Mouse (Mus musculus) lung, embryonic 16.5 days (tissue): ENCODE measurements around the gene Jakmip3. TPM values are rescaled to one million over a fixed set of nuclear protein-coding genes. Genes with fewer than 3 reads are reported as not detected.

Experiments used
- ATAC-seq: fragments of 200-750 bp; cut with Nextera tagmentation; 2 replicates; pipeline ENCODE4 v1.8.0; 2017; ENCODE audit warnings: low read depth, mild to moderate bottlenecking, moderate library complexity
- H3K27ac ChIP-seq: fragments of 300-500 bp; sonication (generic); 2 replicates; pipeline ENCODE4 v1.5.1; 2014; ENCODE audit warnings: mild to moderate bottlenecking, control low read depth, low read length
- H3K27me3 ChIP-seq: fragments of 300-500 bp; sonication (generic); 2 replicates; pipeline ENCODE4 v1.6.1; 2014; ENCODE audit warnings: low read depth, low read length, mixed read lengths; ENCODE audit not compliant: control insufficient read depth, insufficient read depth
- H3K36me3 ChIP-seq: fragments of 300-500 bp; sonication (generic); 2 replicates; pipeline ENCODE4 v1.6.1; 2014; ENCODE audit warnings: low read length; ENCODE audit not compliant: control insufficient read depth, insufficient read depth
- H3K4me1 ChIP-seq: fragments of 300-500 bp; sonication (generic); replicated peaks from 2 replicates; pipeline ENCODE4 v1.6.1; 2014; ENCODE audit warnings: low read length, mixed read lengths; ENCODE audit not compliant: control insufficient read depth, insufficient read depth
- H3K4me2 ChIP-seq: fragments of 300-500 bp; sonication (generic); 2 replicates; pipeline ENCODE4 v1.6.1; 2014; ENCODE audit warnings: low read depth, low read length, control low read depth
- H3K4me3 ChIP-seq: fragments of 300-500 bp; sonication (generic); 2 replicates; pipeline ENCODE4 v1.5.1; 2014; ENCODE audit warnings: mild to moderate bottlenecking, low read length, control low read depth
- H3K9ac ChIP-seq: fragments of 300-500 bp; sonication (generic); 2 replicates; pipeline ENCODE4 v1.6.1; 2014; ENCODE audit warnings: low read length, control low read depth
- H3K9me3 ChIP-seq: fragments of 300-500 bp; sonication (generic); 2 replicates; pipeline ENCODE4 v1.6.1; 2016; ENCODE audit warnings: low read length; ENCODE audit not compliant: control insufficient read depth
- WGBS: fragments of 180-500 bp; shearing (Covaris S2); extraction: QIAGEN DNeasy Blood & Tissue Kit; methylation state at CpG from one replicate; pipeline ENCODE4 v1.1.7; 2014; 5-methylcytosine and 5-hydroxymethylcytosine counted together
- polyA plus RNA-seq: library from polyadenylated mRNA; unstranded; fragments of >200 nt; fragmentation: Nextera tagmentation; extraction: Ambion mirVana; gene quantifications from 2 replicates; pipeline ENCODE4 v1.2.1, GENCODE M21; 2015

Gene Jakmip3
- polyA plus RNA-seq, 1 experiment from 2014 or later, result 0.06 TPM

GRCm38 (mm10) chr7:139105705-139106104 is 165.2 kb downstream of the Jakmip3 start:
- no peak for ATAC-seq
- H3K27ac ChIP-seq, result no peak overlapping the region

DNA sequence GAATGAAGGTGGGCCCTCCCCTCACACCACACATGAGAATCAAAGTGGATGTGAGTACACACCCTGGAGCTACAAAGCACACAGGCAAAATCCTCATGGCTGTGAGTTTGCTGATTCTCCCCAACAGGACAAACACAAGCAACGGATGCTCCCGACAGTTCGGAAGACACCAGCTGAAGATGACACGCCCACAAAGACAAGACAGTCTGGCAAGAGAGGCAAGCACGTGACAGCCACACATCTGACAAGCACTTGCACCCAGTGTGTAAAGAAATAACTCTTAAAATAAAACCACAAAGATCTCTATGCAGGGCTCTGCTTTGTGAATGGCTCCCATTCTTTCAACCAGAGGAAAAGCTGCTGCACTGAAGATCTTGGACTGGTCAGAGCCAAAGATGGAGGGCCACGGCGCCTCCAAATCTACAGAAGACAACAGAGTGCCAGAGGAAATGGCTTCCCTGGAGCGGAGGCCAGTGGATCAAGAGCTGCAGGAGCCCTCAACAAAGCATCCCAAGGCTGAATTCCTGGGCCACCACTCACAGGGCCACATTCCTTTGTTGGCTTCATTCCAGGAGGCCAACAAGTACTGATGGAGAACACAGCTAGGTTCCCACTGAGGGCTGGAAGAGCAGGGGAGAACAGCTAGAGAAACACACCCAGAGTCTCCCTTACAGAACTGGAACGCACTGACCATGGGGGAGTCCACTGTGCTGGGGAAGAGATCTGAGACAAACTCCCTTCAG is 167.5 kb downstream of the Jakmip3 start:
- Histone ChIP-seq H3K27me3 (no peaks in the 10 kb centered on the region), H3K9ac (no peak overlapping the region), H3K9me3 (no peaks in the 10 kb centered on the region), H3K4me3 (no peak overlapping the region), H3K27ac (no peak overlapping the region), H3K36me3 (no peaks in the 10 kb centered on the region), H3K4me2 (no peak overlapping the region), H3K4me1 (no peaks in the 10 kb centered on the region; the same call in 1 of the 2 replicates)
- WGBS, result 65% methylated on average over 9 of the region's 9 CpGs
- ATAC-seq, result peak; percentile 57; the same call in 1 of the 2 replicates

More at GRCm38 (mm10) chr7:139105705-139106104, 165.2 kb downstream of the Jakmip3 start:
- H3K4me3 ChIP-seq, result no peak overlapping the region
- H3K4me1 ChIP-seq, result no peaks in the 10 kb centered on the region; the same call in 1 of the 2 replicates
- no peaks in the 10 kb centered on the region for H3K9me3 ChIP-seq
- no peak overlapping the region for H3K4me2 ChIP-seq
- no peak overlapping the region for H3K9ac ChIP-seq
- no peaks in the 10 kb centered on the region for H3K36me3 ChIP-seq
- H3K27me3 ChIP-seq, result no peaks in the 10 kb centered on the region
- WGBS, result 82% methylated on average over 7 of the region's 7 CpGs

DNA sequence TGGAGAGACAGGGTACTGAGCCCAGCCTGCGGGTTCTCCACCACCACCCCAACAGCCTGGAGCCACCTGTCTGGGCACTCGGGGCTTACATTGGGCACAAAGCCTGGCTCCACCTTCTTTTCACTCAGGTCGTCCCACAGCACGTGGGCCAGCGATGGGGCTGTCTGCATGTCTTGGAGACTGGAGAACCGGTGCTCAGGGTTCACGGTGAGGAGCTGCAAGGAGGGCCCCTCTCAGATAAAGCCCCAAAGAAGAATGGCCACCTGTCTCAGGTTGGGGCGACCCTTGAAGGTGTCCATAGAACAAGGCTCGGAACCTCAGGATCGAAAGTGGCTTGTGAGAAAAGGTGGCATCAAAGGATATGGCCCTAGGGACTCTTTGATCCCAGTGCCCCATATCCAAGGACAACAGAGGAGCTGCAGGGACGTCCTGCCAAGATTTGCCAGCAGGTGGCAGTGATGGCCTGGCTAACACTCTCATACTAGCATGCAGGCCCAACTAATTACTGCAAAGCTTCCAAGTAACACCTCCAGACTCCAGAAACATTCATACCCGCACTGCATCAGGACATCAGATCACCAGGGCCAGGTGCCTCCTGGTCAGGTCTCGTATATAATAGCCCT is 178.7 kb downstream of the Jakmip3 start:
- Histone ChIP-seq H3K9me3 (no peaks in the 10 kb centered on the region), H3K36me3 (no peaks in the 10 kb centered on the region), H3K27me3 (no peaks in the 10 kb centered on the region), H3K4me2 (no peak overlapping the region), H3K4me3 (no peak overlapping the region), H3K4me1 (no peaks in the 10 kb centered on the region), H3K27ac (no peak overlapping the region), H3K9ac (no peak overlapping the region)
- ATAC-seq, result peak; percentile 68; the same call in 1 of the 2 replicates
- WGBS, result 29% methylated on average over 13 of the region's 13 CpGs

GRCm38 (mm10) chr7:139119775-139120153 is 179.2 kb downstream of the Jakmip3 start:
- H3K4me3 ChIP-seq, result no peak overlapping the region
- no peak overlapping the region for H3K9ac ChIP-seq
- H3K27me3 ChIP-seq, result no peaks in the 10 kb centered on the region
- no peaks in the 10 kb centered on the region for H3K36me3 ChIP-seq
- WGBS, result 50% methylated on average over 2 of the region's 2 CpGs
- no peak overlapping the region for H3K27ac ChIP-seq
- no peaks in the 10 kb centered on the region for H3K9me3 ChIP-seq
- H3K4me2 ChIP-seq, result no peak overlapping the region
- peak; percentile 5; the same call in 1 of the 2 replicates for ATAC-seq
- H3K4me1 ChIP-seq, result no peaks in the 10 kb centered on the region

DNA sequence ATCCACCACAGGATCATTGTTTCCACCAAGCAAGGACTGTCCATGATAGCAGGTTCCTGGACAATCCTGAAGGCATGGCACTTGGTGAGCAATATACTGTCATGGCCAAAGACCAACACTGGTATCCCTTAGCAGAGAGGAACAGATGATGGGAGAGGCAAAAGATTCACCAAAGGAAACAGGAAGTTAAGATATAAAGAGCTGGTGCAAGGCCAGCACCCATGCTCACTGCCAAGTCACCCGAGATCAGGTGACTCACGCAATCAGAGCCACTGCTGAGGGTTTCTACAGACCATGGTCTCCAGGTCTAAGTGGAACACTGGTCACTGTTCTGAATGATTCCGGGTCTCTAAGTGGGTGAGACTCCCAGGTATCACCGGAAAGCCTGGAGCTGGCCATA is 185.4 kb downstream of the Jakmip3 start:
- no peak overlapping the region for H3K9ac ChIP-seq
- no peaks in the 10 kb centered on the region for H3K36me3 ChIP-seq
- no peaks in the 10 kb centered on the region for H3K9me3 ChIP-seq
- H3K4me3 ChIP-seq, result no peak overlapping the region
- H3K4me2 ChIP-seq, result no peak overlapping the region
- no peak for ATAC-seq
- no peaks in the 10 kb centered on the region for H3K27me3 ChIP-seq
- no peaks in the 10 kb centered on the region for H3K4me1 ChIP-seq
- WGBS, result 71% methylated on average over 4 of the region's 4 CpGs
- no peak overlapping the region for H3K27ac ChIP-seq

- no peak for ATAC-seq
- Histone ChIP-seq H3K9ac (no peak overlapping the region), H3K4me2 (no peak overlapping the region), H3K27me3 (no peaks in the 10 kb centered on the region), H3K9me3 (no peaks in the 10 kb centered on the region), H3K4me3 (no peak overlapping the region), H3K27ac (no peak overlapping the region), H3K4me1 (no peaks in the 10 kb centered on the region), H3K36me3 (no peaks in the 10 kb centered on the region)
- 62% methylated on average over 7 of the region's 7 CpGs for WGBS
These were observed 186.0 kb downstream of the Jakmip3 start for GRCm38 (mm10) chr7:139126549-139126948.

DNA sequence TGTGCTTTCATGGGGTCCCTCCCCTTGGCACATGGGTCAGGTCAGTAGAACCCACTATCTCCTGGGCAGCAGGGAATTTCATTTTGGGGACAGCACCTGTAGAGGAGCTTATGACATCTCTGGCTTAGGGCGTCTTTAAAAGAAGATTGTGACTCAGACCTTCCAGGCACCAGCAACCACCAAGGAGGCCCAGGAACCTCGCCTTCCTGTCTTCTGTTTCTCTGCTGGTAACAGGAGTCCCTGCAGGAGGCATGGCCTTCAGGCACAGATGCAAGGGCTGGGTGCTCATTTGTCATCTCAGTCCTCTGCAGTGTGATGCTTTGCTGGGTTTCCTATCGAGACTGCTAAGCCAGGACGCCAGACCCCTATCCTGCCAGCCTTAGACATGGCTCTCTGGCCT is 188.5 kb downstream of the Jakmip3 start:
- Histone ChIP-seq H3K27ac (no peak overlapping the region), H3K9me3 (no peaks in the 10 kb centered on the region), H3K4me1 (no peaks in the 10 kb centered on the region), H3K9ac (no peak overlapping the region), H3K4me3 (no peak overlapping the region), H3K27me3 (no peaks in the 10 kb centered on the region), H3K36me3 (no peaks in the 10 kb centered on the region), H3K4me2 (no peak overlapping the region)
- ATAC-seq, result no peak
- 61% methylated on average over 4 of the region's 4 CpGs for WGBS

- H3K27ac ChIP-seq, result no peak overlapping the region
- 45% methylated on average over 6 of the region's 6 CpGs for WGBS
- H3K4me3 ChIP-seq, result no peak overlapping the region
- no peak overlapping the region for H3K9ac ChIP-seq
- no peaks in the 10 kb centered on the region for H3K36me3 ChIP-seq
- H3K27me3 ChIP-seq, result no peaks in the 10 kb centered on the region
- no peak for ATAC-seq
- no peak overlapping the region for H3K4me2 ChIP-seq
- H3K9me3 ChIP-seq, result no peaks in the 10 kb centered on the region
- H3K4me1 ChIP-seq, result no peaks in the 10 kb centered on the region
These were observed 189.8 kb downstream of the Jakmip3 start for GRCm38 (mm10) chr7:139130361-139130760.

DNA sequence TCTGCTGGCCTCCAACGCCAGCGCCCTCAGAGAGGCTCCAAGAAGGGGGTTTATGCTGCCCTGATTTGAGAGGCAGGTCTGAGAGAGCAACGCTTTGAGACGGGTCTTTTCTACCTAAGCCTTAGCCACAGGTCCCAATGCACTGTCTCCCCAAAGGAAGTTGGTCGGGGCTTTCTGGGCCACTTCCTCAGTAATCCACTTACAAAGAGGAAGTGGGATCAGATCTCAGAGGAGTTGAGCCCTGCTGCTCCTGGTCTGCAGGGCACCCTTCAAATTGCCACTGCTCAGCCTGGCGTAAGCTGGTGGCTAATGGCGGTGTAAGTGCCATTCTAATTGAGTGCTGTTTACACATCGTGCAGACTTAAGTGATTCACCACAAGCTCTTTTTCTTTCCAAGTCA is 191.0 kb downstream of the Jakmip3 start:
- Histone ChIP-seq H3K9me3 (no peaks in the 10 kb centered on the region), H3K27me3 (no peaks in the 10 kb centered on the region), H3K36me3 (no peaks in the 10 kb centered on the region), H3K9ac (no peak overlapping the region), H3K4me2 (no peak overlapping the region), H3K4me1 (no peaks in the 10 kb centered on the region), H3K4me3 (no peak overlapping the region), H3K27ac (no peak overlapping the region)
- ATAC-seq, result no peak
- 56% methylated on average over 8 of the region's 8 CpGs for WGBS
